Mouse (Mus musculus): ENCODE data around the gene Igfbp4.

- TF ChIP-seq CTCF (IDR thresholded peaks at IDR 0.05; ENCODE audit: control insufficient read depth, insufficient read depth, low read length), result no peak
- no peak for TF ChIP-seq POLR2A (IDR thresholded peaks at IDR 0.05; ENCODE audit: borderline replicate concordance, control insufficient read depth, low read depth, low read length)
Observed at GRCm38 (mm10) chr11:99077869-99078268, 36.8 kb downstream of the Igfbp4 start.
